ENCODE assay signal across 12 mouse cellular contexts in genomic region chr4:96766396-96766998, GRCm38 (mm10). TPM values are rescaled to one million over a fixed set of nuclear protein-coding genes. Genes with fewer than 3 reads are reported as not detected.
DNase-seq lines count a peak whose midpoint lies in the region; ATAC-seq and TF ChIP-seq lines count a peak whose summit lies in the region.
"Had no signal": no experiment of that assay in that cellular context is flagged by ENCODE, and none has a peak within 500 bp of the region (broad histone marks: within the 10 kb centered on the region; RNA-seq: fewer than 3 reads in every experiment).

No protein-coding gene starts in this region.

- intact Hi-C loops in left cerebral cortex, postnatal 25 days (cut with DNase I): no loop called here

- no peaks in the 10 kb centered on the region for H3K27me3 ChIP-seq in forebrain, embryonic 16.5 days (replicated peaks; ENCODE audit: control insufficient read depth, insufficient read depth, low read length)
- H3K27me3 ChIP-seq: liver, embryonic 15.5 days; Patski had no signal

- TF ChIP-seq CTCF in brain, embryonic 14.5 days (IDR thresholded peaks at IDR 0.05; ENCODE audit: borderline replicate concordance, extremely low read depth, insufficient read depth, insufficient read length): no peak

- H3K4me2 ChIP-seq in forebrain, embryonic 16.5 days (ENCODE audit: low read length): no peak overlapping the region
- H3K4me2 ChIP-seq: liver, embryonic 15.5 days had no signal

- H3K27ac ChIP-seq in forebrain, embryonic 16.5 days (ENCODE audit: low read length): peak overlapping the region; percentile 39; the same call in 1 of the 2 replicates
- H3K27ac ChIP-seq: liver, embryonic 15.5 days had no signal

- DNase-seq in cerebellum, adult 11 months: no peak
- DNase-seq in brain, embryonic 14.5 days (ENCODE audit: low read depth): peak; percentile 93
- DNase-seq in left cerebral cortex, postnatal 25 days (ENCODE audit: low spot score in 2 of 2): peak; percentile 8 to 40
- DNase-seq in kidney, adult 9 months: no peak
- DNase-seq in lung, postnatal 25 days (ENCODE audit: low spot score): no peak
- DNase-seq: heart, postnatal 14 days; kidney, postnatal 14 days had no signal

- H3K4me1 ChIP-seq in forebrain, embryonic 16.5 days (replicated peaks; ENCODE audit: control insufficient read depth, insufficient read depth, low read length): peaks cover 4% of the 10 kb centered on the region; the same call in 1 of the 2 replicates
- H3K4me1 ChIP-seq: liver, embryonic 15.5 days had no signal

- no peak overlapping the region for H3K9ac ChIP-seq in forebrain, embryonic 16.5 days (replicated peaks; ENCODE audit: low read depth, low read length)
- H3K9ac ChIP-seq: liver, embryonic 15.5 days had no signal

- no peak for TF ChIP-seq POLR2A in brain, embryonic 14.5 days (IDR thresholded peaks at IDR 0.05; ENCODE audit: borderline replicate concordance, extremely low read depth, insufficient read depth, insufficient read length, poor library complexity, severe bottlenecking)

- no peaks in the 10 kb centered on the region for H3K9me3 ChIP-seq in forebrain, embryonic 16.5 days (ENCODE audit: control insufficient read depth, low read length)
- H3K9me3 ChIP-seq: liver, embryonic 15.5 days had no signal

- 48% methylated on average over 2 of the region's 2 CpGs for WGBS in forebrain, embryonic 16.5 days

- H3K4me3 ChIP-seq in forebrain, embryonic 16.5 days (replicated peaks; ENCODE audit: low read length): no peak overlapping the region
- H3K4me3 ChIP-seq: liver, embryonic 15.5 days had no signal

- no peaks in the 10 kb centered on the region for H3K36me3 ChIP-seq in forebrain, embryonic 16.5 days (ENCODE audit: control insufficient read depth, insufficient read depth)
- H3K36me3 ChIP-seq: liver, embryonic 15.5 days had no signal

- peak; percentile 45; the same call in 1 of the 2 replicates for ATAC-seq in cerebellum, adult (ENCODE audit: insufficient number of reproducible peaks, low FRiP score, low TSS enrichment)
- ATAC-seq in forebrain, embryonic 16.5 days: peak; percentile 95
- no peak for ATAC-seq in megakaryocyte progenitor cell, adult 5-6 weeks (replicated peaks; ENCODE audit: poor library complexity)
- ATAC-seq: Patski had no signal

RNA-seq across cellular contexts. Expression of gene Gm12695, which starts 18.5 kb away (rescaled TPM):
- polyA plus RNA-seq in brain, embryonic 14.5 days (2012; rRNA removed): not detected in 2 replicates
- 0.10 and 0.16 TPM in 2 replicates for polyA plus RNA-seq in forebrain, embryonic 16.5 days (2015; fragmentation: Nextera tagmentation; extraction: Ambion mirVana)
- not detected for total RNA-seq in left cerebral cortex, postnatal 25 days (2021)
- not detected in 2 replicates for total RNA-seq in megakaryocyte progenitor cell, adult 5-6 weeks (2015)
- not detected in 2 replicates for total RNA-seq in megakaryocyte progenitor cell, adult 5-6 weeks (2017)
- total RNA-seq: heart, postnatal 14 days had no signal
- polyA plus RNA-seq: liver, embryonic 15.5 days had no signal

Comparison
In these comparisons a context has a peak if more than half of its experiments do, and no peak if none do; other contexts are left out.
1. DNase-seq: peak in brain, embryonic 14.5 days (single experiment) and left cerebral cortex, postnatal 25 days (2 of 2); none in cerebellum, adult 11 months (single experiment), kidney, adult 9 months (single experiment) and lung, postnatal 25 days (single experiment).